Mouse (Mus musculus): ENCODE results near the gene Ptgfr. TPM values are rescaled to one million over a fixed set of nuclear protein-coding genes. Genes with fewer than 3 reads are reported as not detected.

Ptgfr gene
- total and polyA plus RNA-seq, 2 experiments from 2014 or later, result 1.1 to 2.8 TPM

DNA sequence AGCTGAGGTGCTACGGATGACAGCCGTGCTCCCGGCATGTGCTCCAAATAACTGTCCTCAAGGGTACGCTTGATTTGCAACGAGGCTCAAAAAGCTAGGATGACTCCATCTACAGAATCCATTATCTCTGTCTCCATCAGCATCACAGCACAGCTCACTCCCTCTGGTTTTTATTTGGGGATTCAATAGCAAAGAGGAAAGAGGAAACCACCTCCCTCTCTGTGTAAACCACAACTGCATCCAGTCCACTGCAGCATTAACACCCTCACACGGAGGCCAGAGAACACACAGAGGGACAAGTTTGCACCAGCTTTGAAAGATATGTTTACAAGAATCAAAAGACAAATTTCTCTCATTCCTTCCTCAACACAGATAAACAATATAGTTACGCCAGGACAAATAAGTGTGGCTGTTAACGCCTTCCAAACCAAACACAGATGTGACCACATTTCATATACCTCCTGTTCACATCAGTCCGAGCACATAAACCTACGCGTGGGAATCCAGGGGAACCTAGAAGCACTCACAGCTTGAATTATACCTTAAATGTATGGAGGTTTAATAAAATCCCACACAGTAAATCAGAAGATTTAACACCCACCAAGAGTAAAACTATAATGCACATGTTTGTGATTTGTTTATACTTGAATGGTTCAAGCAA, 9.3 kb downstream of the Ptgfr start:
- H3K9ac ChIP-seq (replicated peaks; ENCODE audit: low read length), result no peak overlapping the region
- no peaks in the 10 kb centered on the region for H3K36me3 ChIP-seq (ENCODE audit: insufficient read depth, low read length)
- 84% methylated on average over 11 of the region's 11 CpGs for WGBS
- no peak for TF ChIP-seq CTCF (IDR thresholded peaks at IDR 0.05; ENCODE audit: low read depth)
- no peaks in the 10 kb centered on the region for H3K9me3 ChIP-seq (ENCODE audit: low read length)
- ATAC-seq, result no peak
- H3K4me2 ChIP-seq (ENCODE audit: low read depth, low read length), result no peak overlapping the region
- H3K27me3 ChIP-seq (ENCODE audit: insufficient read depth, low read length), result no peaks in the 10 kb centered on the region
- no peaks in the 10 kb centered on the region for H3K4me1 ChIP-seq (ENCODE audit: insufficient read depth, low read length)
- no peak overlapping the region for H3K4me3 ChIP-seq (ENCODE audit: low read length)
- H3K27ac ChIP-seq, result no peak overlapping the region
- no peak for DNase-seq (ENCODE audit: low spot score)

DNA sequence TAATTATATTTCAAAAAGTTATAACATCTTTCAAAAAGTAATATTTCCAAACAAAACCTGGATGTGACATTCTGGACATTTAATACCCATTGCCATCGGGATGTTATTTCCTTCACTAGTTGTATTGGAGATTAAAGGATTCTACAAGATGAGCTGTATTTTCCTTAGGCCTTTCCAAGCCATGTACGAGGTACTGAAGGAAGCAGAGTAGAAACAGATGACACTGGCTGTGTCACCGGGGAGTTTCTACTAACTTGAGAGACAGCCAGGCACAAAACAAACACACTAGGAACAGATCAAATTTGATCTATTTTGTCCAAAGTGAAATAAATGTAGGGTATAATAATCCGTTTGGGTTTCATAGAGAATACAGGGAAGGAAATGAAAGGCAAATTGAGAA, 17.6 kb downstream of the Ptgfr start:
- WGBS, result 81% methylated on average over 4 of the region's 4 CpGs
- Histone ChIP-seq H3K36me3 (ENCODE audit: insufficient read depth, low read length) (no peaks in the 10 kb centered on the region), H3K4me3 (ENCODE audit: low read length) (no peak overlapping the region), H3K4me1 (ENCODE audit: insufficient read depth, low read length) (no peaks in the 10 kb centered on the region), H3K9ac (replicated peaks; ENCODE audit: low read length) (no peak overlapping the region), H3K27me3 (ENCODE audit: insufficient read depth, low read length) (no peaks in the 10 kb centered on the region), H3K4me2 (ENCODE audit: low read depth, low read length) (no peak overlapping the region), H3K9me3 (ENCODE audit: low read length) (no peaks in the 10 kb centered on the region), H3K27ac (no peak overlapping the region)
- TF ChIP-seq CTCF (IDR thresholded peaks at IDR 0.05; ENCODE audit: low read depth), result no peak
- no peak for ATAC-seq
- no peak for DNase-seq (ENCODE audit: low spot score)

DNA sequence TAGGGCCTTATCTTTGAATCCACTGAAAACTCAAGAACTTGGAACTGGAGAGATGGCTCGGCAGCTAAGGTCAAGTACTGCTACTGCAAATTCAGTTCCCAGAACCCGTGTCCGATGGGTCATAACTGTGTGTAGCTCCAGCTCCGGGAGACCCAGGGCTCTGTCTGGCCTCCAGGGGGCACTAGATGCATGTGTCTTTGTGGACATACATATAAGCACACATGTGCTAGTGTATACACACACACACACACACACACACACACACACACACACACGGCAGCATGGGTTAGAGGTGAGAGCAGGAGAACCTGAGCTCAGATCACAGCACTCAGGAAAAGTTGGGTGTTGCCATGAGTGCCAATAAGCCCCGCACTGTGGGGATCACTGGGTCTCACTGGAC, 19.2 kb downstream of the Ptgfr start:
- DNase-seq (ENCODE audit: low spot score), result no peak
- no peaks in the 10 kb centered on the region for H3K27me3 ChIP-seq (ENCODE audit: insufficient read depth, low read length)
- ATAC-seq, result no peak
- no peaks in the 10 kb centered on the region for H3K4me1 ChIP-seq (ENCODE audit: insufficient read depth, low read length)
- no peak overlapping the region for H3K9ac ChIP-seq (replicated peaks; ENCODE audit: low read length)
- no peaks in the 10 kb centered on the region for H3K9me3 ChIP-seq (ENCODE audit: low read length)
- WGBS, result 80% methylated on average over 6 of the region's 6 CpGs
- no peaks in the 10 kb centered on the region for H3K36me3 ChIP-seq (ENCODE audit: insufficient read depth, low read length)
- H3K4me2 ChIP-seq (ENCODE audit: low read depth, low read length), result no peak overlapping the region
- no peak for TF ChIP-seq CTCF (IDR thresholded peaks at IDR 0.05; ENCODE audit: low read depth)
- H3K4me3 ChIP-seq (ENCODE audit: low read length), result no peak overlapping the region
- H3K27ac ChIP-seq, result no peak overlapping the region

DNA sequence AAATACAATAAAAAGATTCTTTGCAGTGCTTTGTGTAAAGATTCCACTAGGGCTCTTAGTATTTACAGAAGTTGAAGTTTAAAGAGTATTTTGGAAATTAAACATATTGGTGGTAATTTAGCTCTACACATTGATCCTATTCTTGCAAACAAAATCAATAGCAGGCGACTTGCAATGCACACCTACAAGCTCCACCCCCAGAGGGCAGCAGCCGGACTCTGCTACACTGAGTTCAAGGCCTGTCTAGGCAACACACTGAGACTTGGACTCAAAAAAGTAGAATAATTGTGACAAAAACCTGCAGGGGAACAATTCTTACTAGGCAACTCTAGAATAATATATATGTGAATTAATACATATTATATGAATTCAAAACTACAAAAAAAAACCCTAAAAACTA, 28.8 kb downstream of the Ptgfr start:
- H3K27ac ChIP-seq, result no peak overlapping the region
- H3K4me3 ChIP-seq (ENCODE audit: low read length), result no peak overlapping the region
- no peaks in the 10 kb centered on the region for H3K9me3 ChIP-seq (ENCODE audit: low read length)
- DNase-seq (ENCODE audit: low spot score) (no peak), ATAC-seq (no peak)
- H3K36me3 ChIP-seq (ENCODE audit: insufficient read depth, low read length), result no peaks in the 10 kb centered on the region
- H3K4me1 ChIP-seq (ENCODE audit: insufficient read depth, low read length), result no peaks in the 10 kb centered on the region
- no peaks in the 10 kb centered on the region for H3K27me3 ChIP-seq (ENCODE audit: insufficient read depth, low read length)
- H3K9ac ChIP-seq (replicated peaks; ENCODE audit: low read length), result no peak overlapping the region
- no peak for TF ChIP-seq CTCF (IDR thresholded peaks at IDR 0.05; ENCODE audit: low read depth)
- H3K4me2 ChIP-seq (ENCODE audit: low read depth, low read length), result no peak overlapping the region
- WGBS, result 74% methylated on average over 2 of the region's 2 CpGs

DNA sequence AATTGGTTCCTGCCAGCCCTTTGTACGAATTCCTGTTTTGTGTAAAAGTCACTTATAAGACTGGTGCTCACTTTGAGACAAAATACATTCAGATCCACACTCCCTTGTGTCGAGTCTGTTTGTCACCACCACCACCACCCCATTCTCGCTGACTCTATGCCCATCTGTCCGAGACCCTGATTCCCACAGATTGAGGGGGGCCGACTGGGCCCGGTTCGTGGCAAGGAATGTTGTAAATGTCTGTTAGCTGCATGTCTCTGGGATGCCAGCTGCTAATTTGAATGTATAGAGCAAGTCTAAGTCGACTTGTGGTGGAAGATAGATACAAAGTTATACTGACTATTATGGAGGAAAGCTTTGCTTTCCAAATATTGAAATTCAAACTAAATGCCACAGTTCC, 48.8 kb downstream of the Ptgfr start:
- no peak overlapping the region for H3K4me3 ChIP-seq (ENCODE audit: low read length)
- no peak overlapping the region for H3K4me2 ChIP-seq (ENCODE audit: low read depth, low read length)
- no peaks in the 10 kb centered on the region for H3K4me1 ChIP-seq (ENCODE audit: insufficient read depth, low read length)
- H3K9me3 ChIP-seq (ENCODE audit: low read length), result no peaks in the 10 kb centered on the region
- no peak overlapping the region for H3K9ac ChIP-seq (replicated peaks; ENCODE audit: low read length)
- DNase-seq (ENCODE audit: low spot score) (no peak), ATAC-seq (no peak)
- WGBS, result 65% methylated on average over 8 of the region's 8 CpGs
- no peaks in the 10 kb centered on the region for H3K27me3 ChIP-seq (ENCODE audit: insufficient read depth, low read length)
- TF ChIP-seq CTCF (IDR thresholded peaks at IDR 0.05; ENCODE audit: low read depth), result no peak
- no peaks in the 10 kb centered on the region for H3K36me3 ChIP-seq (ENCODE audit: insufficient read depth, low read length)
- H3K27ac ChIP-seq, result no peak overlapping the region

DNA sequence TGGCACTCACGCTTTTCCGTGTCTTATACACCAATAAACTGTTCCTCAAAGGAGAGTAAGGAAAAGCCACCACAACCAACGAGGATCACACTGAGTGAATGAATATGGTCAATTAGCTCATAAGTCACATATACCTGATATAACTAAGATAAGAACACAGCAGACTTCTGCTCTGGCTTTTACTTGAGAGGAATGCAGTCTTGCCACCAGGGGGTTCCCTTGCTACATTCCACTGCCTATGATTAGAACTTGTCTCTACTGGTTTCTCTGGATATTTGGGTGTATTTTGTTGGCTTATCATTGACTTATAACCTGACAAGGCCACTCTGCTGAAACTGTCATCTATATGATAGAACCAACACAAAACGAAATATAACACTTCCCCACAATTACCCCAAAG, 62.3 kb downstream of the Ptgfr start:
- Histone ChIP-seq H3K4me2 (ENCODE audit: low read depth, low read length) (no peak overlapping the region), H3K9me3 (ENCODE audit: low read length) (no peaks in the 10 kb centered on the region), H3K36me3 (ENCODE audit: insufficient read depth, low read length) (no peaks in the 10 kb centered on the region), H3K9ac (replicated peaks; ENCODE audit: low read length) (no peak overlapping the region), H3K27ac (no peak overlapping the region), H3K4me1 (ENCODE audit: insufficient read depth, low read length) (no peaks in the 10 kb centered on the region), H3K27me3 (ENCODE audit: insufficient read depth, low read length) (no peaks in the 10 kb centered on the region), H3K4me3 (ENCODE audit: low read length) (no peak overlapping the region)
- ATAC-seq, result no peak
- DNase-seq (ENCODE audit: low spot score), result peak; percentile 40
- WGBS, result 78% methylated on average over 4 of the region's 4 CpGs
- TF ChIP-seq CTCF (IDR thresholded peaks at IDR 0.05; ENCODE audit: low read depth), result peak; percentile 64

DNA sequence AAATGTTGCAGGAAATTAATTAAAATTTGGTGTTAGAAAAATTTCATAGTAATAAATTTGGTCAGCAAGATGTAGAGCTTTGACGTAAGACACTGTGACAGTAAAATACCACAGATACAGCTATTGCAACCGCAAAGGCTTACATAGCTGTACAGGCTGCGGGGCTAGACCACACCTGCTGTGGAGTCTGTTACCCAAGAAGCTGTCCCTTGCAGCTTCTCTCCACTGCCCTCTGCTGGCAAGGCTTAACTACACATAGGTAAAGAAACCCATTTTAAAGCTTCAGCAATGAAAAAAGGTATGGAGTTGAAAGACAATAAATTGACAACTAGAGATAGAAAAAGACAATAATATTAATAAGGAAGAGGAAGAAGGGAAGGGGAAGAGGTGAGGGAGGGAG, 66.4 kb downstream of the Ptgfr start:
- no peaks in the 10 kb centered on the region for H3K27me3 ChIP-seq (ENCODE audit: insufficient read depth, low read length)
- ATAC-seq (no peak), DNase-seq (ENCODE audit: low spot score) (peak; percentile 57)
- no peak overlapping the region for H3K9ac ChIP-seq (replicated peaks; ENCODE audit: low read length)
- H3K36me3 ChIP-seq (ENCODE audit: insufficient read depth, low read length), result no peaks in the 10 kb centered on the region
- no peak overlapping the region for H3K4me2 ChIP-seq (ENCODE audit: low read depth, low read length)
- H3K9me3 ChIP-seq (ENCODE audit: low read length), result no peaks in the 10 kb centered on the region
- peak; percentile 70 for TF ChIP-seq CTCF (IDR thresholded peaks at IDR 0.05; ENCODE audit: low read depth)
- no peak overlapping the region for H3K27ac ChIP-seq
- no peaks in the 10 kb centered on the region for H3K4me1 ChIP-seq (ENCODE audit: insufficient read depth, low read length)
- 64% methylated on average over 3 of the region's 3 CpGs for WGBS
- no peak overlapping the region for H3K4me3 ChIP-seq (ENCODE audit: low read length)

Measured in hindbrain, postnatal 0 days (tissue).